Mouse (Mus musculus) intestine, embryonic 15.5 days (tissue): ENCODE data around the gene Kctd2. TPM values are rescaled to one million over a fixed set of nuclear protein-coding genes. Genes with fewer than 3 reads are reported as not detected.
A peak's percentile ranks its signal among the peaks of the same experiment; 100 is the strongest.
"Not testable (repeated sequence)": the region's sequence is repeated elsewhere in the genome, so short reads cannot be mapped to it uniquely, and the experiment has no call there.

ENCODE experiments used
- ATAC-seq: fragments of 200-750 bp; cut with Nextera tagmentation; 2 replicates; pipeline ENCODE4 v1.8.0; 2017; ENCODE audit warnings: moderate TSS enrichment, moderate library complexity
- H3K27ac ChIP-seq: fragments of 300-500 bp; sonication (generic); 2 replicates; pipeline ENCODE4 v1.5.1; 2015; ENCODE audit warnings: mild to moderate bottlenecking, inconsistent platforms
- H3K27me3 ChIP-seq: fragments of 300-500 bp; sonication (generic); replicated peaks from 2 replicates; pipeline ENCODE4 v1.6.1; 2015; ENCODE audit warnings: inconsistent platforms
- H3K36me3 ChIP-seq: fragments of 300-500 bp; sonication (generic); 2 replicates; pipeline ENCODE4 v1.6.1; 2015; ENCODE audit warnings: inconsistent platforms
- H3K4me1 ChIP-seq: fragments of 300-500 bp; sonication (generic); replicated peaks from 2 replicates; pipeline ENCODE4 v1.6.1; 2015; ENCODE audit warnings: inconsistent platforms
- H3K4me2 ChIP-seq: fragments of 300-500 bp; sonication (generic); replicated peaks from 2 replicates; pipeline ENCODE4 v1.6.1; 2015; ENCODE audit warnings: mild to moderate bottlenecking, inconsistent platforms
- H3K4me3 ChIP-seq: fragments of 300-500 bp; sonication (generic); replicated peaks from 2 replicates; pipeline ENCODE4 v1.5.1; 2015; ENCODE audit warnings: inconsistent platforms
- H3K9ac ChIP-seq: fragments of 300-500 bp; sonication (generic); 2 replicates; pipeline ENCODE4 v1.6.1; 2015; ENCODE audit warnings: inconsistent platforms
- H3K9me3 ChIP-seq: fragments of 300-500 bp; sonication (generic); 2 replicates; pipeline ENCODE4 v1.6.1; 2016; ENCODE audit warnings: inconsistent platforms
- WGBS: fragments of 180-500 bp; shearing (Covaris S2); methylation state at CpG from one replicate; pipeline ENCODE4 v1.1.7; 2015; 5-methylcytosine and 5-hydroxymethylcytosine counted together
- polyA plus RNA-seq: library from polyadenylated mRNA; unstranded; fragments of >200 nt; fragmentation: Nextera tagmentation; extraction: Ambion mirVana; gene quantifications from 2 replicates; pipeline ENCODE4 v1.2.1, GENCODE M21; 2015

Gene Kctd2
- polyA plus RNA-seq, 1 experiment from 2014 or later: 12.1 TPM

- Histone ChIP-seq H3K4me2 (peak within 1 kb of the TSS; percentile 91), H3K4me3 (peak within 1 kb of the TSS; percentile 82), H3K4me1 (peaks cover 21% of the 10 kb centered on the region), H3K27ac (peak within 1 kb of the TSS; percentile 91), H3K9me3 (no peaks in the 10 kb centered on the region), H3K9ac (peak within 1 kb of the TSS; percentile 87), H3K36me3 (no peaks in the 10 kb centered on the region), H3K27me3 (no peaks in the 10 kb centered on the region)
- under 1% methylated on average over 76 of the region's 76 CpGs for WGBS
- peak; percentile 96 for ATAC-seq
Measured at GRCm38 (mm10) chr11:115381743-115382539, 38.0 kb upstream of the Kctd2 start, which contains the start of gene Cdr2l. Gene Cdr2l (plus strand): TSS chr11:115381916.

- H3K4me2 ChIP-seq: peak overlapping the region; percentile 91
- ATAC-seq: no peak
- WGBS: 32% methylated on average over 5 of the region's 5 CpGs
- peaks cover 21% of the 10 kb centered on the region for H3K4me1 ChIP-seq
- H3K4me3 ChIP-seq: peak overlapping the region; percentile 82
- H3K9me3 ChIP-seq: no peaks in the 10 kb centered on the region
- peak overlapping the region; percentile 87; the same call in 1 of the 2 replicates for H3K9ac ChIP-seq
- no peak overlapping the region for H3K27ac ChIP-seq
- H3K27me3 ChIP-seq: no peaks in the 10 kb centered on the region
- H3K36me3 ChIP-seq: no peaks in the 10 kb centered on the region
Measured at GRCm38 (mm10) chr11:115382891-115383290, 37.0 kb upstream of the Kctd2 start.

DNA sequence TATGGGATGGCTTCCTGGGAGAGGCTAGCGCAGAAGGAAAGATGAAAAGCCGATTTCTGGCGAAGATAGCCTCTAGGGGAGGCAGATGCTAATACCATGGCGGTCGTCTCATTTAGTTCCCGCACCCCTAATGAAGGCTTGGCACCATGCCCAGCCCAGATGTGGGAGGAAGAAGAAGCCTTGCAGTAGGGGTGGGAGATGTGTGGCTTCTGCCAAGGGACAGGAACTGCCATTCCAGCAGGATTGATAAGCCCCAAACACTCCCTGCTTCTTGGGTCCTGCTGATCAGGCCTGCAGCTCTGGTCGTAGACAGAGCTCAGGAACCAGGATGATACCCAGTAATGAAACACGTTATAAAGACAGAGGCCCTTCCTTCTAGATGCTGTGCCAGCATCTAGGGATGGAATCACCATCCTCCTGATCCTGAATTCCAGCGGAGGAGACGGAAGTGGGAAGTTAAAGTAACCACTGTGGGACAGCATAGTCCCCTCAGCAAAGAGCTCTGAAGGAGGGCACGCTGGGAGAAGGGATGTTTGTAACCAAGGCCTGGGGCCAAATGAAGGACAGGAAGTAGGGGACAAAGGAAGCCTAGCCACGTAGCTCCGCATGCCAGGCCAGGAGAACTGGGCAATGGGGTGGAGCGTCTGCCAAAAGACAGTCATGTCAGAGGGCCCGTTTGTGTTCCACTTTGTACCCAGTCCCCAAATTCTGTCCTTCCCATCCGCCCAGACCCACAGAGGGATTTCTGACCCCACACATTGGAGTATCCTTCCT, 36.0 kb upstream of the Kctd2 start:
- WGBS: 55% methylated on average over 16 of the region's 16 CpGs
- H3K27me3 ChIP-seq: no peaks in the 10 kb centered on the region

GRCm38 (mm10) chr11:115384587-115384986, 35.3 kb upstream of the Kctd2 start:
- ATAC-seq: no peak
- 82% methylated on average over 5 of the region's 5 CpGs for WGBS
- peaks cover 21% of the 10 kb centered on the region for H3K4me1 ChIP-seq
- H3K4me2 ChIP-seq: peak overlapping the region; percentile 91
- no peaks in the 10 kb centered on the region for H3K27me3 ChIP-seq
- H3K4me3 ChIP-seq: no peak overlapping the region
- no peak overlapping the region for H3K27ac ChIP-seq
- H3K36me3 ChIP-seq: no peaks in the 10 kb centered on the region
- no peaks in the 10 kb centered on the region for H3K9me3 ChIP-seq
- peak overlapping the region; percentile 21; the same call in 1 of the 2 replicates for H3K9ac ChIP-seq

More for the DNA sequence above, 36.0 kb upstream of the Kctd2 start:
- Histone ChIP-seq H3K9me3 (no peaks in the 10 kb centered on the region), H3K9ac (peak overlapping the region; percentile 17; the same call in 1 of the 2 replicates), H3K4me1 (peaks cover 21% of the 10 kb centered on the region), H3K4me3 (0 out of 2 replicates have a peak overlapping the region, but pooled peaks have one; percentile 1), H3K27ac (peak overlapping the region; percentile 44), H3K4me2 (peak overlapping the region; percentile 91), H3K36me3 (no peaks in the 10 kb centered on the region)
- ATAC-seq: no peak

DNA sequence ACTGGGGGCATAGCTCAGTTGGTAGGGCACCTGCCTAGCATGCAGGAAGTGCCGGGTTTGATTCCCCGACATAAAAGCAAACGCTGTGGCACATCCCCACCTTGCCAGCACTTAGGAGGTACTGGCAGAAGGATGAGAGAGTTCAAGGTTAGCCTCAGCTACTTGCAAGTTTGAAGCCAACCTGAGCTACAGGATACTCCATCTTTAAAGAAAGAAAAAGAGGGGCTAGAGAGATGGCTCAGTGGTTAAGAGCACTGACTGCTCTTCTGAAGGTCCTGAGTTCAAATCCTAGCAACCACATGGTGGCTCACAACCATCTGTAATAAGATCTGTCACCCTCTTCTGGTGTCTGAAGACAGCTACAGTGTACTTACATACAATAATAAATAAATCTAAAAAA, 33.1 kb upstream of the Kctd2 start:
- peaks cover 21% of the 10 kb centered on the region for H3K4me1 ChIP-seq
- not testable (repeated sequence) for H3K4me3 ChIP-seq, ATAC-seq, H3K36me3 ChIP-seq, H3K9ac ChIP-seq, H3K4me2 ChIP-seq, H3K27ac ChIP-seq, H3K27me3 ChIP-seq, H3K9me3 ChIP-seq
- 84% methylated on average over 3 of the region's 3 CpGs for WGBS

GRCm38 (mm10) chr11:115391358-115391757, 28.6 kb upstream of the Kctd2 start:
- Histone ChIP-seq H3K4me3 (no peak overlapping the region), H3K4me1 (no peaks in the 10 kb centered on the region), H3K9ac (no peak overlapping the region), H3K36me3 (peaks cover 12% of the 10 kb centered on the region), H3K4me2 (no peak overlapping the region), H3K27me3 (no peaks in the 10 kb centered on the region), H3K9me3 (no peaks in the 10 kb centered on the region), H3K27ac (no peak overlapping the region)
- ATAC-seq: no peak
- WGBS: 96% methylated on average over 7 of the region's 7 CpGs

DNA sequence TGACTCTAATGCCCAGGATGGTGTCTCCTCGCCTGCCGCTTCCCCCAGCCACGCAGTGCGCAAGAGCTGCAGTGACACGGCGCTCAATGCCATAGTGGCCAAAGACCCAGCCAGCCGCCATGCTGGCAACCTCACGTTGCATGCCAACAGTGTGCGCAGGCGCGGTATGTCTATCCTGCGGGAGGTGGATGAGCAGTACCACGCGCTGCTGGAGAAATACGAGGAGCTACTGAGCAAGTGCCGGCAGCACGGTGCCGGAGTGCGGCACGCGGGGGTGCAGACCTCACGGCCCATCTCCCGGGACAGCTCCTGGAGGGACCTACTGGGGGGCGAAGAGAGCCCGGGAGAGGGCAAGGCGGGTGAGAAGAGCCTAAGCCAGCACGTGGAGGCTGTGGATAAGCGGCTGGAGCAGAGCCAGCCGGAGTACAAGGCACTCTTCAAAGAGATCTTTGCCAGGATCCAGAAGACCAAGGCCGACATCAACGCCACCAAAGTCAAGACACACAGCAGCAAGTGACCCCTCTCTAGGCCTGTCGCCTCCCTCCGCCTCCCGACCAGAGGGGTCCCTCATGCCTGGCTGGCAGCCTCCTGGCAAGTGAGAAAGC, 26.1 kb upstream of the Kctd2 start:
- no peaks in the 10 kb centered on the region for H3K4me1 ChIP-seq
- H3K9ac ChIP-seq: no peak overlapping the region
- H3K4me2 ChIP-seq: peak overlapping the region; percentile 39
- peak; percentile 51; the same call in 1 of the 2 replicates for ATAC-seq
- H3K9me3 ChIP-seq: no peaks in the 10 kb centered on the region
- H3K36me3 ChIP-seq: peaks cover 12% of the 10 kb centered on the region
- no peak overlapping the region for H3K4me3 ChIP-seq
- no peaks in the 10 kb centered on the region for H3K27me3 ChIP-seq
- 58% methylated on average over 34 of the region's 34 CpGs for WGBS
- H3K27ac ChIP-seq: no peak overlapping the region

DNA sequence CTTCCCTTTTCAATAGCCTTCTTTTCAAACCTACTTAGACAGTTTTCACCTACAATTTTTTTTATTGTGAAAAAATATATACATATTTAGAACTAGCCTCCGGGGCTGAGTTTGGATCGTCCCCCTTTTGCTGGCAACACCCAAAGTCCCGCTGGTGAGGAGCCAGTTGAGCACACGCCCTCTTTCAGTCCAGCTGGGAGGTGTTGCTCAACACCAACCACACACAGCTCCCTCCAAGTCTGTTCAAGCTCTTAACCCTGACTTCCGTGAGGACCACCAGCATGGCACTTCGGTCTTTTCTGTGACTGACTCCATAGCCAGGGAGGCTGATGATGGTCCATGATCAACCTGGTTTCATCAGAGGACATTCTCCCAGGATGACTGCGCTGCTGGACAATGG, 21.8 kb upstream of the Kctd2 start:
- H3K36me3 ChIP-seq: 0 out of 2 replicates have a peak, but pooled peaks cover 4% of the 10 kb centered on the region
- ATAC-seq: no peak
- WGBS: 72% methylated on average over 7 of the region's 7 CpGs
- no peak overlapping the region for H3K4me3 ChIP-seq
- no peak overlapping the region for H3K27ac ChIP-seq
- no peaks in the 10 kb centered on the region for H3K9me3 ChIP-seq
- H3K27me3 ChIP-seq: no peaks in the 10 kb centered on the region
- H3K4me1 ChIP-seq: peaks cover 6% of the 10 kb centered on the region
- no peak overlapping the region for H3K4me2 ChIP-seq
- H3K9ac ChIP-seq: no peak overlapping the region

DNA sequence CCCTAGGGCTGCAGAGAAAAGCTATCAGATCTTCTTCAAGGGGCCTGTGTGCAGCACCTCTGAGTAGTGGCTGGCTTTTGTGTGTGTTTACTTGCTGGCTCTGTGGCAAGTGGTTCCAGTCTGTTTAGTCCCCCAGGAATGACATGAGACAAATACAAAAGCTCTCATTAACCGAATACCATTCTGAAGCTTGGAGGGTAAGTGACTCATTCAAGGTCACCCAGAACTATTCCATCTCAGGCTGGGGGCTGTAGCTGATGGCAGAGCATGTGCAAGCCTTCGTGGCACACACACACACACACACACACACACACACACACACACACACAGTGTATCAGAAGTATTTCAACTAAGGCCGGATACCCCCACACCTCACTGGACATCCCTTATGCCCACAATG, 19.8 kb upstream of the Kctd2 start:
- H3K36me3 ChIP-seq: no peaks in the 10 kb centered on the region
- H3K9ac ChIP-seq: no peak overlapping the region
- no peak overlapping the region for H3K4me2 ChIP-seq
- H3K27ac ChIP-seq: no peak overlapping the region
- no peak overlapping the region for H3K4me3 ChIP-seq
- 69% methylated on average over 3 of the region's 3 CpGs for WGBS
- H3K9me3 ChIP-seq: no peaks in the 10 kb centered on the region
- no peak for ATAC-seq
- peaks cover 11% of the 10 kb centered on the region for H3K4me1 ChIP-seq
- no peaks in the 10 kb centered on the region for H3K27me3 ChIP-seq

GRCm38 (mm10) chr11:115400630-115401391, 19.1 kb upstream of the Kctd2 start:
- H3K4me2 ChIP-seq: no peak overlapping the region; the same call in 1 of the 2 replicates
- H3K27me3 ChIP-seq: no peaks in the 10 kb centered on the region
- 33% methylated on average over 11 of the region's 11 CpGs for WGBS
- ATAC-seq: no peak
- H3K4me3 ChIP-seq: no peak overlapping the region
- no peaks in the 10 kb centered on the region for H3K36me3 ChIP-seq
- no peak overlapping the region for H3K9ac ChIP-seq
- H3K27ac ChIP-seq: 0 out of 2 replicates have a peak overlapping the region, but pooled peaks have one; percentile 17
- H3K9me3 ChIP-seq: no peaks in the 10 kb centered on the region
- peaks cover 11% of the 10 kb centered on the region for H3K4me1 ChIP-seq

GRCm38 (mm10) chr11:115403338-115404124, 16.4 kb upstream of the Kctd2 start, which contains the start of gene Mrpl58:
Gene Mrpl58 (plus strand): TSS chr11:115403752.
- peak; percentile 96 for ATAC-seq
- Histone ChIP-seq H3K4me1 (peaks cover 11% of the 10 kb centered on the region), H3K36me3 (peaks cover 4% of the 10 kb centered on the region), H3K4me2 (peak within 1 kb of the TSS; percentile 83), H3K4me3 (peak within 1 kb of the TSS; percentile 60), H3K9me3 (no peaks in the 10 kb centered on the region), H3K9ac (peak within 1 kb of the TSS; percentile 74), H3K27me3 (no peaks in the 10 kb centered on the region), H3K27ac (peak within 1 kb of the TSS; percentile 86)
- 3% methylated on average over 50 of the region's 50 CpGs for WGBS
